Comparison of ENCODE assay signal across 8 mouse cellular contexts in genomic region chr6:140336414-140336941, GRCm38 (mm10).
A peak's percentile ranks its signal among the peaks of the same experiment; 100 is the strongest.
DNase-seq lines count a peak whose midpoint lies in the region; ATAC-seq and TF ChIP-seq lines count a peak whose summit lies in the region.

No protein-coding gene starts in this region.

- no peak for TF ChIP-seq CTCF in kidney, adult 2 months (conservative IDR thresholded peaks at IDR 0.05; ENCODE audit: insufficient read depth, insufficient read length, low read depth, low read length)
- no peak for TF ChIP-seq CTCF in kidney, postnatal 0 days (IDR thresholded peaks at IDR 0.05; ENCODE audit: low read depth)

- no peak for TF ChIP-seq POLR2A in kidney, adult 2 months (IDR thresholded peaks at IDR 0.05; ENCODE audit: low read depth, low read length)

- H3K4me1 ChIP-seq in kidney, adult 2 months (ENCODE audit: control insufficient read depth, insufficient read depth, low read length) = no peaks in the 10 kb centered on the region
- peaks cover 53% of the 10 kb centered on the region for H3K4me1 ChIP-seq in forebrain, embryonic 10.5 days
- peaks cover 26% of the 10 kb centered on the region for H3K4me1 ChIP-seq in kidney, postnatal 0 days (replicated peaks; ENCODE audit: insufficient read depth, low read length)
- peaks cover 35% of the 10 kb centered on the region for H3K4me1 ChIP-seq in neural tube, embryonic 13.5 days (replicated peaks)

- no peak overlapping the region for H3K4me3 ChIP-seq in kidney, adult 2 months (ENCODE audit: insufficient read depth, low read depth, low read length)
- H3K4me3 ChIP-seq in forebrain, embryonic 10.5 days = peak overlapping the region; percentile 36
- no peak overlapping the region for H3K4me3 ChIP-seq in kidney, postnatal 0 days (replicated peaks; ENCODE audit: low read depth, low read length)
- H3K4me3 ChIP-seq in neural tube, embryonic 13.5 days = no peak overlapping the region

- no peak overlapping the region for H3K9ac ChIP-seq in kidney, postnatal 0 days (ENCODE audit: low read depth, low read length)
- no peak overlapping the region for H3K9ac ChIP-seq in neural tube, embryonic 13.5 days

- no peaks in the 10 kb centered on the region for H3K9me3 ChIP-seq in forebrain, embryonic 10.5 days
- H3K9me3 ChIP-seq in kidney, postnatal 0 days (replicated peaks; ENCODE audit: low read length) = no peaks in the 10 kb centered on the region
- no peaks in the 10 kb centered on the region for H3K9me3 ChIP-seq in neural tube, embryonic 13.5 days

- peak; percentile 5 for DNase-seq in kidney, adult 2 months
- no peak for DNase-seq in kidney, adult 9 months
- peak; percentile 68 for DNase-seq in forebrain, embryonic 10.5 days (ENCODE audit: extremely low spot score, low spot score)
- DNase-seq in kidney, postnatal 0 days (ENCODE audit: low spot score) = peak; percentile 75
- no peak for DNase-seq in right cerebral cortex, postnatal 4 days
- no peak for DNase-seq in T-cell, adult 2 months (ENCODE audit: low spot score)
- no peak for DNase-seq in cerebellum, adult 11-12 months

- no peaks in the 10 kb centered on the region for H3K27me3 ChIP-seq in kidney, adult 2 months (replicated peaks; ENCODE audit: control insufficient read depth, insufficient read depth, low read length)
- H3K27me3 ChIP-seq in forebrain, embryonic 10.5 days (ENCODE audit: poor library complexity, severe bottlenecking) = no peaks in the 10 kb centered on the region
- no peaks in the 10 kb centered on the region for H3K27me3 ChIP-seq in kidney, postnatal 0 days (ENCODE audit: insufficient read depth, low read length)
- no peaks in the 10 kb centered on the region for H3K27me3 ChIP-seq in neural tube, embryonic 13.5 days

- no peak overlapping the region for H3K27ac ChIP-seq in kidney, adult 2 months (ENCODE audit: insufficient read depth, low read depth, low read length)
- peak overlapping the region; percentile 91 for H3K27ac ChIP-seq in forebrain, embryonic 10.5 days
- peak overlapping the region; percentile 77 for H3K27ac ChIP-seq in kidney, postnatal 0 days
- peak overlapping the region; percentile 61; the same call in 1 of the 2 replicates for H3K27ac ChIP-seq in neural tube, embryonic 13.5 days (replicated peaks)

- H3K36me3 ChIP-seq in kidney, adult 2 months (ENCODE audit: control insufficient read depth, insufficient read depth, low read length) = no peaks in the 10 kb centered on the region
- no peaks in the 10 kb centered on the region for H3K36me3 ChIP-seq in forebrain, embryonic 10.5 days (replicated peaks)
- no peaks in the 10 kb centered on the region for H3K36me3 ChIP-seq in kidney, postnatal 0 days (ENCODE audit: insufficient read depth, low read length)
- H3K36me3 ChIP-seq in neural tube, embryonic 13.5 days = no peaks in the 10 kb centered on the region

- 20% methylated on average over 13 of the region's 13 CpGs for WGBS in kidney, adult 2 months
- WGBS in forebrain, embryonic 10.5 days = under 1% methylated on average over 13 of the region's 13 CpGs
- 2% methylated on average over 13 of the region's 13 CpGs for WGBS in kidney, postnatal 0 days
- WGBS in neural tube, embryonic 13.5 days = 2% methylated on average over 13 of the region's 13 CpGs

- H3K4me2 ChIP-seq in kidney, postnatal 0 days (ENCODE audit: low read length) = peak overlapping the region; percentile 35
- H3K4me2 ChIP-seq in neural tube, embryonic 13.5 days = peak overlapping the region; percentile 39

- ATAC-seq in kidney, postnatal 0 days (replicated peaks; ENCODE audit: low FRiP score, low read depth) = no peak
- peak; percentile 49; the same call in 1 of the 2 replicates for ATAC-seq in neural tube, embryonic 13.5 days (ENCODE audit: low read depth)

Comparison
In these comparisons a context has a peak if more than half of its experiments do, and no peak if none do; other contexts are left out.
1. DNase-seq: peak in kidney, adult 2 months (single experiment), forebrain, embryonic 10.5 days (single experiment) and kidney, postnatal 0 days (single experiment); none in kidney, adult 9 months (single experiment), right cerebral cortex, postnatal 4 days (single experiment), T-cell, adult 2 months (single experiment) and cerebellum, adult 11-12 months (single experiment).